Mouse (Mus musculus): ENCODE results near the gene Snn. TPM values are rescaled to one million over a fixed set of nuclear protein-coding genes. Genes with fewer than 3 reads are reported as not detected.

Gene Snn
- total RNA-seq, 2 experiments from 2014 or later: 4.2 to 4.4 TPM

DNA sequence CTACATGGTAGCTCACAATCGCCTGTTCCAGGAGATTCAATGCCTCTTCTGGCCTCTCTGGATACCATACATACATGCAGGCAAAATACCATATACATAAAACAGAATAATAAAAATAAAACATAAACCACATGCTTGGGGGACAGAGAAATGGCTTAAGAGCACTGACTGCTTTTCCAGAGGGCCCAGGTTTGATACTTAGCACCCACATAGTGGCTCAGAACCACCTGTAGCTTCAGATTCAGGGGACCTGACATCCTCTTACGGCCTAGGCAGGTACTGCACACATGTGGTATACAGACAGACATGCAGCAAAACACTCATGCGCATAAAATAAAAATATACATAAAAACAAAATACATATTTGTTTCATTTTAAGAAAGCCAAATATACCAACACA, 25.6 kb downstream of the Snn start:
- DNase-seq: no peak

DNA sequence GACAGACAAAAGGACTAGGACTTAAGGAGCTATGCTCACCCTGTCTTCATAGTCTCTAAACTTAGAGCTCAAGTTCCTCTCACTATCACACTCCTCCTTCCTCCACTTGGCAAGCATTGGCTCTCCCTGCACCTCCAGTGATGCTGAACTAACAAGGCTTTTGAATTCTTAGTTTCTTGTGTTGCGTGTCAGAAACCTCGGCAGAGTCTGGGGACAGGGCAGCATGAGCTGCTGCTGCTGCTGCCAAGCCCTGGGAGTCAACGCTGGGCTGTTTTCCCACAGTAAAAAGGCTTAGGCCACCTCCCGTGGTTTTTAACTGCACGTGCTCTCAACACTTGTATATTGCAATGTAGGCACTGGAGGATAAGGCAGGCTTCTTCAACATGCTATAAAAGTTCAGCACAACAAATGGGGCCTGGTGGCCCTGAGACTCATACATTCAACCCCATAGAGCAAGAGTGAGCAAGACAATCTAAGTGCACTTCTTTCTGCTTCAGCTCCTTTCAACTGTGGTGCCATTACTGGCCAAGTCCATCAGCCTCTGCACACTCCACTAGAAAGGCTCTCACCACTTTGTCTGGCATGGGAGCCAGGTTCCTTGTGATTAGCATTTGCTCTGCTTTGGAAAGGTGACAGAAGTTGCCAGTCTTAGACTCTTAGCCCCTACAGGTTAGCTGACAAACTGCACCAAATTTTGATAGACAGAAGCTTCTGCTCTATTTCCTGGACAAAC, 26.3 kb downstream of the Snn start:
- DNase-seq: no peak

DNA sequence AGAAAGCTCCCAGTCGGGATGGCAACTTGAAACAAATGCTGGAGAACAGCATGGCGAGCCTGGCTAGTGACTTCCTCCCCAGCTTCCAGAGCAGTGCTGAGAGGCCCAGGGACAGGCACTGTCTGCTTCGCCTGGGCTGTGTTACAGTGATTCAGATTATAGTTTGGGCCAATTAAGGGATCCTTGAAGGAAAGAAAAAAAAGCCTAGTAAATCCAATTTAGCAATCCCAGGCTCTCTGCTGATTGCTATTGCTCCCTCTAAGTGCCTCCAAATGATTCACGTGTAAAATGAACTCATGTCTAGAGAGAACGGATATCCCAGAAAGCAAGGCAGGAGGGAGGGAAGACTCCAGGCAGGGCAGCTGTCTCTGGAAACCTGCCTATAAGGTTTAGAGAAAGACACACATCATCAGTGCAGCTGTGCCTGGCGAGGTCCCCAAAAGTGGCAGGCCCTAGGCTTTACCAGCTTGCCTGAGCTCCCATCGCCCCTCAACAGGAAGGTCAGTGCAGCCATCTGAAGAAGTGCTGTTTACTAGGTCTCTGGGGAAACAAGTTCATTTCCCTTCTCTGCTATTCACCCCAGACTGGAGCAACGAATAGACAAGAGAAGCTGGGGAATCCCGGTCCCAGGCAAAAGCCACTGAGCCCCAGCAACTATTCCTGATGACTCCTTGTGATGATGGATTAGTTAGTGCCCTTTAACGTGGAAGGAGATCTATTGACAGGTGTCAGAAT, 30.3 kb downstream of the Snn start:
- no peak for DNase-seq

DNA sequence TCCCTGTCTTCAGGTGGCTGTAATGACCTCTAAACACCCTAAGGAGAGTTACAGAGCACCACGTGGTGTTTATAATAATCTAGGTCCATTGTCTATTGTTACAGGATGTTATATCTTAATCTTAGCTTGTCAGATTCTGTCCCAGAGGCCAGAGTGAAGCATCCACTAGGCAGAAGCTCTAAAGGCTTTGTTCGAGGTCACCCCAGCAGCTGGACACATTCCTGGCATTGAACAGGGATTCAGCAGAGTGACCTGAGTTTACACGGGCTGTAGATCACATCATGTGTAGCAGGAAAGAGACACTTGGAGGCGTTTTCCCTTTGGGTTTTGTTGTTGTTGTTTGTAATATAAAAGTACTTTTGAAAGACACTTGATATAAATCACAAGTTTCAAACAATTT, 31.3 kb downstream of the Snn start:
- no peak for DNase-seq

DNA sequence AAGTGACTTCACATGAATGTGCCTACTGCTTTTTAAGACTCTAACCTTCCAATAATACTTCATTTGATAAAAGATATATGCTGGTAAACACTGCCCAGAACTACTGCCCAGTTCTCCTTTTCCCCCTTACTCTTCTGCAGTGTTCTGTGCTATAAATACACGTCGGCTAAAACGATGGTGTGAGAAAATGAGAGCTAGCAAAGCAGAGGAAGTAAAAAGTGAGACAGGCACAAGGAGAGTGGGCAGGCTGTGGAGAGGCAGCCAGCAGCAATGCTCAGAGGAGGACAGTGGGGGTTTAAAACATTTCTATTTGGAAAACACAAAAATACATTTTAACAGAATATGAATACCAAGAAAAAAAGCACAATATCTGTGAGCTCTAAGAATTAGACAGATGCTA, 31.8 kb downstream of the Snn start:
- no peak for DNase-seq

DNA sequence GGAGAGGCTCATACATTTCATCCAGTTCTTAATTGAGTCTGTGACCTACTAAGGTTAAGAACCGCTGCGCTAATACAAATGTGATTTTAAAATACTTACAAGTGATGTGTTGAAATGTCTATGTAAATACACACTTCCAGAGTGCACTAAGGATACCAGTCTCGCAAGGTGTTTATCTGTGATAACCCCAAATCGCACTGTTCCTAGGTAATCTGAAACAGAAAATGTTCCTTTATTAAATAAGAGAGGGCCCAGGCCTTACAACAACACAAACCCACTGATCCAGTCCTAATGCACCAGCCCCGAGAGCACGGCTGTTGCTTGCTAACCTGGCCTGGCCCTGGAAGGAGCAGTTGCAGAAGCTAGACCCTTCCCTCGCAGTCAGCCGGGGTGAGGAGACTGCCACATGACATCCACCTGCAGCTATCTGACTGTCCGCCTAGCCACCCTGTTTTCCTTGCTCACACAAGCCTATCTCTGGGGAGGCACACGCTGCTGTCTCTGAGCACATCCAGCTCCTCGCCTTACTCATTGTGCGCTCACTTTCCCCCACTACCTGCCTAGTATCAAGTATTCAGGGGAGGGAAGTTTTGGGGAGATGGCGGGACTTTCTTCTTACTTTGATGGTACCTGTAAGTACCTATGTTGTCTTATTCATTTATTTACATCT, 33.1 kb downstream of the Snn start:
- DNase-seq: no peak

DNA sequence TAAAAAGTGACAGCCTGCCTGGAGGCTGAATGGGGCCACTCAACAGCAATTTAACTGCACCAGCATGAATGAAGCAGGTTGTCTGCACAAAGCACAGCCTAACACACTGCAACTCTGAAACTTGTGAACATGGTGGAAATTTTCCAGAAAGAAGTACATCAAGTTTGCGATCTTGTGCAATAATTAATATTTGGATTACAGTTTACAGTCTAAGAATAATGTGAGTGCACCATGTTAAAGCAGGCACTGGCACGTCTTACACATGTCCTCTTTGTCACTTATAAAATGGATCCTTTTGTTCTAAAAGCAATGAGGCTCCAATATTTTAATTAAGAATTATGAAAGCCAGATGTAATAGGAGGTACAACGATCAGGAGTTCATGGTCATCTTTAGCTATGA, 36.6 kb downstream of the Snn start:
- DNase-seq: no peak

DNA sequence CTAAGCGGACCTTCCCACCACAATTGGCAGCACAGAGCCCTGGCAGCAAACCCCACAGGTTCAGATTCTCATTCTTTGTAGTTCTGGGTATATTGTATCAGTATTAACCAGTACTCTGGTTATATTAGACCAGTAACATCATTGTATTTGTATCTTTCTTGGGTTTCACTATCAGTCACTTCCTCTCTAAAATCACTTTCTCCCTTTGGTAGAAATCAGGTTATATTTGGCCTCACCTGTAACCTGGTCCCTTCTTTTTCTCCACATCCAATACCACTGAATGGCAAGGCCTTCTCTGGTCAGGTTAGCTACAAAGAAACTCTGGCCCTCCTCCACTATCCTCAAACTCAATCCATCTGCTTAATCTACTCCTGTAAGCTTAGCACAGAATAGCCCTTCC, 44.2 kb downstream of the Snn start:
- DNase-seq: no peak

DNA sequence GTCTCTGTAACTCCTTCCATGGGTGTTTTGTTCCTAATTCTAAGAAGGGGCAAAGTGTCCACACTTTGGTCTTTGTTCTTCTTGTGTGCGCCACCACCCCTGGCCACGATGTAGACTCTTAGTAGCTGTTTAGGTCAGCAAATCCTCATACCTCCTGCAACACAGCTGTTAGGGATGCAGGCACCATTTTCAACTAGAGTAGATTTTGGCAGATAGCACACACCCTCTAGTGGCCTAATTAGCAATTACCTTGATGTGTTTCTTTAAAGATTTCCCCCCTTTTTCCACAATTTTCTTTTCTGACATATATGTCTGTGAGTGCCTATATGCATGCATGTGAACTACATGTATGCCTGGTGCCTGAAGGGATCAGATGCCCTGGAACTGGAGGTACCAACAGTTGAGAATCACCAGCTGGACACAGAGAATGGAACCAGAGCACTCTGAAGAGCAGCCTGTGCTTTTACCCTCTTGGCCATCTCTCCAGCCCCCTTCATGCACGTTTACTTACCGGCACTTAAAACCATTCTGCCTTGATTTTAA, 48.5 kb downstream of the Snn start:
- no peak for DNase-seq

DNA sequence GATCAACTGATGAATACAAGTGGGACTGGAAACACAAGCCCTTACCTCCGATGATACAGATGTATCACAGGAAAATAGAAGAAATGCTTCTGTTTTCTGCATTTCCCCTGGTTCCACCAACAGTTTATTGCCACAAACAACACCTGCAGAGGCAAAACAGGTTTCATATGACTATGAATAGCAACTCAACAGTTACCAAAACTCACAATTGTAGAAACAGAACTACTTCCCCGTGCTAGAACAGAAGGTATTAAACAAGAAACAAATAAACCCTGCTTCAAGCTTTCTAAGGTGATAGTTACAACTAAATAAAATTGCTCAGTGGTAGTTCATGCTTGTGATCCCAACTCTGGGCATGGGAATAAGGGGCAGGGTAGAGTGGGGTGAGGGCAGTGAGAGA, 61.9 kb downstream of the Snn start:
- no peak for DNase-seq

DNA sequence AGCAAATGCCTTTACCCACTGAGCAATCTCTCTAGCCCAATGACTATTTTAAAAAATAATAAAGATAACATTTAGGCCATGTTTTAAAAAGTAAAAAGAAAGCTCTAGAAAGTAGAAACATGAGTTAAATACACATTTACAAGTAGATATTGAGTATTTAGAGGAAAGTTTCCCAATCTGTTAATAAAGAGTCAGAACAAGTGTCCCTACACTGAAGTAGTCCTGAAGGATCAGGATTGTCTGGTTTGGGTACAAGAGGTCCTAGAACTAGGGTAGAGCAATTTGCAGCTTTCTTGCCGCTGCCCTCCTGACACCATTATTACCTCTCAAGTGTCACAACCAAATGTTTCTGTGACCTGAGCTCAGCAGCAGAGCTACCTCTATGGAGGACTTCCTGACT, 63.4 kb downstream of the Snn start:
- no peak for DNase-seq

Other genes with a start within 250 kb of the Snn start
- not detected for gene Gm11172, start 248.0 kb upstream of the Snn start, total RNA-seq (2021)
- 1 to 10 TPM; 2.8 to 3.5 TPM for gene Rmi2, start 225.9 kb upstream of the Snn start, total RNA-seq (2021)
- 10 to 100 TPM in 1 of 2 experiments, 1 to 10 TPM in 1; 10.0 to 10.1 TPM for gene Litaf, start 5.2 kb downstream of the Snn start, total RNA-seq (2021)
- gene Txndc11, start 73.7 kb downstream of the Snn start, total RNA-seq (2021): 10 to 100 TPM in 1 of 2 experiments, 1 to 10 TPM in 1; 8.9 to 10.1 TPM
- 10 to 100 TPM; 18.0 to 18.5 TPM for gene Zc3h7a, start 115.4 kb downstream of the Snn start, total RNA-seq (2021)
- 10 to 100 TPM; 43.9 to 45.5 TPM for gene Rsl1d1, start 142.4 kb downstream of the Snn start, total RNA-seq (2021)
- 10 to 100 TPM; 53.6 to 54.2 TPM for gene Gspt1, start 193.4 kb downstream of the Snn start, total RNA-seq (2021)

All from gastrocnemius, postnatal 25 days (tissue).